Mouse (Mus musculus) thymus, adult 2 months (tissue): ENCODE measurements around the gene Anln.

Source experiments
- CTCF ChIP-seq: fragments of 200-500 bp; IDR thresholded peaks from 2 replicates; pipeline ENCODE4 v1.5.1; 2012; ENCODE audit warnings: mild to moderate bottlenecking, control low read depth, low read length, moderate library complexity, borderline replicate concordance; ENCODE audit not compliant: control insufficient read depth, poor library complexity, insufficient read depth; ENCODE audit errors: extremely low read depth
- POLR2A ChIP-seq: fragments of 200-500 bp; IDR thresholded peaks from 2 replicates; pipeline ENCODE4 v1.6.1; 2012; ENCODE audit warnings: mild to moderate bottlenecking, low read length, control low read depth, moderate library complexity; ENCODE audit not compliant: control insufficient read depth, poor library complexity, insufficient read depth; ENCODE audit errors: extremely low read depth

DNA sequence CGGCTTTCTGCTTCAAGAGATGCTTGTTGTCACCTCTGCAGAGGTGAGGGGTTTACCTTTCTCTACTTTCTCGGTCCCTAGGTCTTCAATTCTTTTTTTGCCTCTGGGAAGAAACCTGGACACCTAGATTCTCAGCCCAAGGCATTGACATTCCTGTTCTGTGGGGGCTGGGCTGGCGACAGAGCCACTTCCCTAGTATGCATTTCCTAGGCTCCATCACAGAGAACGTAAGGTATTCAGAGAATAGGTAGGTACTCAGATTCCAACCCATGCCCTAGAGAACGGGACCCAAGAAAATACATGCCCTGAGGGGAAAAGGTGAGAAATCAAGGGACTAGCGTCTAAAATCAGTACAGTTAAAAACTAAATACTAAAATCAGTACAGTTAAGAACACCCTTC is 82.3 kb downstream of the Anln start:
- no peak for TF ChIP-seq CTCF
- no peak for TF ChIP-seq POLR2A
